Mouse (Mus musculus) gastrocnemius, postnatal 10 days (tissue): ENCODE data around the gene Srsf1. TPM values are rescaled to one million over a fixed set of nuclear protein-coding genes. Genes with fewer than 3 reads are reported as not detected.

Source experiments
- DNase-seq: peaks from one replicate; pipeline ENCODE4 v3.0.0; 2021; ENCODE audit warnings: mixed read lengths
- long read RNA-seq, 2 experiments: library from polyadenylated mRNA; stranded (forward); transcript quantifications; one replicate each; pipeline ENCODE4 v2.0.0; 2021
- total RNA-seq, 2 experiments: library from RNA; stranded (reverse); gene quantifications; 2 replicates each; pipeline ENCODE4 v1.2.3; 2021

The Srsf1 gene
- 100 to 1,000 TPM in 1 of 2 experiments, 10 to 100 TPM in 1; 89.5 to 128 TPM for total RNA-seq
- long read RNA-seq, experiment 1, full-length matches to known transcripts, result 24 of 47 reads
- long read RNA-seq, experiment 1, partial matches to known transcripts, result 7 of 47 reads
- long read RNA-seq, experiment 1, other reads (novel, unspliced or antisense), result 16 of 47 reads
- long read RNA-seq, experiment 2, full-length matches to known transcripts, result 15 of 25 reads
- long read RNA-seq, experiment 2, partial matches to known transcripts, result 1 of 25 reads
- long read RNA-seq, experiment 2, other reads (novel, unspliced or antisense), result 9 of 25 reads

DNA sequence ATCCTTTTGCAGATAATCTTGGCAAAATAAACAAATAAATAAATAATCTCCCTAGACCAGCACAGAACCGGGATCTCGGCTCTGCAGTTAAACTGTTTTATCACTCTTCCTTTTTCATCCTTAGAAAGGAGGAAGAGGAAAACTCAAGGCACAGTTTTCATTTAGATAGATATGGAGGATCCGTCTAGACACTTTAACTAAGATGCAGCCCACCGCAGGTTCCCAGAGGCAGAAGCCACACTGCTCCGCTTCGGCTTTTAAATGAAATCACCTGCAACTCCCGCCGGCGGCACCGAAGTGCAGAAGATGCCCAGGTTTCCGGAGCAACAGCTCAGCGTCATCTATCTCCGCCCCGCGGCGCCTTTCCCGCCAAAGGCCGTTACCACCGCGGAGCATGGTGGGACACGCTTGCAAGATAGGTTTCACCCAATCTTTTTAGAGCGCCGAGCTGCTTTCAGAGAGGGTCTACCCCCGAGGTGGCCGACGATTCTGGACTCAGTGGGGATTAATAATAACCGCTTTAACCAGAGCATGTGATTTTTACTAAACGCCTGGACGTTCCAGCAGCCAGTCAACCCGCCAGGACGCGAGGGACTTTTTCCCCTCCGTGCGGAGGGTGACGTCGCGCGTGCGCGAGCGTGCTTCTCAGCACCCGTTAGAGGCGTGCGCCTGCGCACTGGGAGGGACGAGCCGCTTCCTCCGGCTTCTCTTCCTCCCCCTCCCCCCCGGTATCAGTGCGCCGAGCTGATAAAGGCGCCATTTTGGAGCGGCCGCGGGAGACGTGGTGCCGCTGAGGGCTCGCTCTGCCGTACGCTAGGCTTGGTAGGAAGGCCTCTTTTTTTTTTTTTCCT, at the start of gene Srsf1:
Gene Srsf1 (plus strand): TSS at position 430 of the 851 bp plus-strand sequence.
- DNase-seq, result peak; percentile 98

DNA sequence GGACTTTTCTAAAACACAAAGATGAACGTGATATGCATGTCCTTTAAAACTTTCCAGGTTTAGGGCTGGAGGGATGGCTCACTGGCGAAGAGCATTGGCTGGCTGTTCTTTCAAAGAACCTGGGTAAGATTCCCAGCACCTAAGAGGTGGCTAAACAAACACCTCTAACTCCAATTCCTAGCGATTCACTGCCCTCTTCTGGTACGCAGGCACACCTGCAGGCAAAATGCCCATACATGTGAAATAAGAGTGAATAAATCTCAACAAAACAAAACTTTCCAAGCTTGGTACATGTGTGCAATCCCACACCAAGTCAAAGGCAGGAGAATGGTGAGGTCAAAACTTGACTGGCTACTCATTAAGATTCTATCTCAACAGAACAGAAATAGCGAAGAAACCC, 47.4 kb upstream of the Srsf1 start:
- DNase-seq, result no peak

DNA sequence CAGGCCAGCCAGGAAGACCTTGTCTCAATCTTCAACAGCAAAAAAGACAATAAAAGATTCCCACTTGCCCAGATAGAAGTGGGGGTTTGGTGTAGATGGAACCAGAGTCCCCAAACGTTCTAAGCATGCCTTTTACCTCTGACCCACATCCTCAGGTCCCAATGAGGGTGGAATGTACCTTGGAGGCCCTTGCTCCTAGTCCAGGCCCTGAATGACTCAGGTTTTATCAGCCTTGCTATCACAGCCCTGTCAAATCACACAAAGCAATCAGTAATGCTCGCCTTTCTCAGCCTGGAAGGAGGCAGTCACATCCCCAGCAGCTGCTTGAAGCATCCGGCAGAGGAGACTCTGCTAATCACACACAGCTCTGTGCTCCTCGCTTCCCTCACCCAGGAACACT, 44.4 kb upstream of the Srsf1 start:
- DNase-seq, result no peak

DNA sequence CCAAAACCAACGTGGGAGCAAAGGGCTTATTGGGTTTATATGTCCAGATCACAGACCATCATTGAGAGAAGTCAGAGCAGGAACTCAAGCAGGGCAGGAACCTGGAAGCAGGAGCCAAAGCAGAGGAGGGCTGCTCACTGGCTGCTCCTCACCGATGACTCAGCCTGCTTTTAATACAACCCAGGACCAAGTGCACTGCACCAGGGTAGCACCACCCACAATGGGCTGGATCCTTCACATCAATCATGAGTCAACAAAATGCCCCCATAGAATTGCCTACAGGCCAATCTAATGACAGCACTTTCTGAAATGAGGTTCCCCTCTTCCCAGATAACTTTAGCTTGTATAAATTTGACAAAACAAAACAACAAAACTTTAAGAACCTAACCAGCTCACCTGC, 43.0 kb upstream of the Srsf1 start:
- DNase-seq, result no peak

DNA sequence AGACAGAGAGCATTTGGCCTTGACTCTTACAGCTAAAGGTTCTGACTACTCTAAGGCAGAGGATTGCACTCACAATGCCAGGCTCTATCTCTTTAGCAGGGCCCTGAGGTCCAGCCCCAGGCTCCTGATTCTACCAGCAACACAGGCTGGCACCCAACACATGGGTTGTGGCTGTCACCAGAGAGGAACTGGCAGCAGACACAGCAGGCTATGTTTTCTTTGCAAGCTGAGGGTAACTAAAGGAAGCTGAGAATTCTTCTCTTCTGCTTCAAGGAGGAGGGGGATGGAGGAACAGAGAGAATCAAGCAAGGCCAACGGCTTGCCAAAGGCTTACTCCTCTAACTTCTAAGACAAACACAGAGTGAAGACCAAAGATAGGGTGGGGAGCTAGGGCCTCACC, 38.5 kb upstream of the Srsf1 start:
- DNase-seq, result no peak

DNA sequence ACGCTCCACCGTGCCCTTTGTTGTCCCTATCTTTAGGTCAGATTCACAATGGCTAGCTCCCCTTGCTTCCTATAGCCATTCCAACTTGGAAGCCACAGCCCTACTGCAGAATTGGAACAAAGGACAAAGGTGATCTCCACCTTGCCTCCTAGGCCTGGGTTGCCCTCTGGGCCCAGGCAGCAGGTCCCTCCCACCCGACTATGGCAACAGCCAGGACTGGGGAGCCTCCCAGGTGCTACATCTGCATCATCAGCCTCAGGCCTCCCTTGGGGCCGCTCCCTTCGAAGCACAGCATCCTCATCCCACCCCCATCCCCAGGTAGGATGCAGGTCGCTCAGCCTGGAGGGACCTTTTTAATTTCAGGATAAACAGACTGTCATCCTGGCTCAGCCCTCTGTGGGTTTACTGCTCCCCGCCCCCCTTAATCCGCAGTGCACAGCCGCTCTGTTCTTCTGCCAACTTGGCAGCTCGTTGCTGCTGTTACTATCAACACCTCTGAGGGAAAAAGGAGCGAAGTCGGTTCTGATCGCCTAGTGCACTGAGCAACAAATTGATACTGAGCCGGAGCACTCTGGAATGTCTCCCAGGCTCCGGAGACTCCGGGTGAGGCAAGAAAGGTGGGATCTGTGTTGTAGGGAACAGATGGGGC, 37.5 kb upstream of the Srsf1 start:
- DNase-seq, result no peak

DNA sequence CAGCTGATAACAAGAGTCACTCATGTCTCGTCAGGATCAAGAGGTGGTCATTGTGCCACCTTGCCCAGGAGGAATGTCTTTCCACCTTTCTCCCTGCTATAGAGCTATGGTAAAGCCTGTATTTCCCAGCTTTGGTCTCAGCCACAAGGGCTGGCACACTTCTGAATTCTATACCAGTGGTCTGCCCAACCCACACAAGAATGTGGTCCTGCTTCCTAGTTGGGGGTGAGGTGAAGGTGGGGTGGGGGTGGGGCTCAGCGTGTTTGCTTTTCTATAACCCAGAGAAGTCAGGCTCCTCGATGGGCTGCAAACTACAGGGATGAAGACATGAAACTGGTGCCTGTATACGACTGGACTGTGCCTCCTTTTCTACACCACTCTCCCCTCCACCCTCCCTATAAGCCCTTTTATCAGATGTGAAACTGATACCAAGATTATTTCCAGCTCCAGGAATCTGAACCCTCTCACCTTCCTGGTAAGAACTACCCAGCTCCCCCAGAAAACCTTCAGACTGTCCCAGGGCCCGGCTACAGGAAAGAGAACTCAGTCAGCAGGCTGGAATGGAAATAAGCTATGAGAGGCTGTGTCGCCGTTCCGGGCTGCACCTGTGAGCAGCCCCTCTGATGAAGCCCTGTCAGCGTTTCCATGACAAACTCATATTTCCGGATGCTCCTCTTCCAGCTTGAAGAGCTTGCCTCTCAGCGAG, 35.8 kb upstream of the Srsf1 start:
- no peak for DNase-seq

DNA sequence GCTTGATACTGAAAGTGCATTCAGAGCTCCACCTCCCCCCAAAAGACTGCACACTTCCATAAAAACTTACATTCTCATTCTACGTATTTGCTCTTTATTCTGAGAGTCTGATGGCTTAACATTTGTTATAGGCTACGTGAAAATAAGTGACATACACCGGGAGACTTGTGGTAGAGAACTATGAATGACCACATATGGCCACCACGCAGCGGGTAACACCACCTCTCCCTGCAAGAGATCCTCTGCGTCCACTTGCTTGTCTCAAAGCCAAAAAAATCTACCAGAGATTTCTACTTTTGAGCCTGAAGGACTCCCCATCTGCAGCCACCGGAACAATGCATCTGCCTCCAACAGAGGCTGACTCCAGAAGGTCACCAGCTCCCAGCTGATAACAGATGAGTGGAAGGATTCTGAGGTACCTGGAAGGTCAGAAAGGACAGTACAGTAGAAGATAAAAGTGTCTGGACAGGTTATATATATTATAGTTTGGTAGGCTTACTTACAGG, 35.2 kb upstream of the Srsf1 start:
- no peak for DNase-seq

DNA sequence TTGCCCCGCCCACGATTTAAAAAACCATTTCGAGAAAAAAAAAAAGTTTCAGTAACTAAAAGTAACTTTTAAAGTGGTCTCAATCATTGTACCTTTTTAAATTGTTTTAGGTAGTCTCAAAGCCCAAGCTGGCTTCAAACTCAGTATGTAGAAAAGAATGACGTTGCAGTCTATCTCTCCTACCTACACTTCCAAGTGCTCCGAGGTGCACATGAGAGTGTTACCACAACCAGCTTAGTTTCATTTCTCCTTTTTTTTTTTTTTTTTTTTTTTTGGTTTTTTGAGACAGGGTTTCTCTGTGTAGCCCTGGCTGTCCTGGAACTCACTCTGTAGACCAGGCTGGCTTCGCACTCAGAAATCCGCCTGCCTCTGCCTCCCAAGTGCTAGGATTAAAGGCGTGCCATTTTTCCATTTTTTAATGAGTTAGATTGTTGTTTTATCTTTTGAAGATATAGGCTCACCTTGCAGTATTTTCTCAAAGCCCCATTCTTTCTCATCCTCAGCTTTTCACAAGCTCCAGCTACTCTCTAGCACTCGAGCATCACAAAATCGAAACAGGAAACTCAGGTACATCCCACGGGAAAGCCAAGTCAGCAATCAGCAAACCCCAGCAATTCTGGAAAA, 34.4 kb upstream of the Srsf1 start:
- no peak for DNase-seq

DNA sequence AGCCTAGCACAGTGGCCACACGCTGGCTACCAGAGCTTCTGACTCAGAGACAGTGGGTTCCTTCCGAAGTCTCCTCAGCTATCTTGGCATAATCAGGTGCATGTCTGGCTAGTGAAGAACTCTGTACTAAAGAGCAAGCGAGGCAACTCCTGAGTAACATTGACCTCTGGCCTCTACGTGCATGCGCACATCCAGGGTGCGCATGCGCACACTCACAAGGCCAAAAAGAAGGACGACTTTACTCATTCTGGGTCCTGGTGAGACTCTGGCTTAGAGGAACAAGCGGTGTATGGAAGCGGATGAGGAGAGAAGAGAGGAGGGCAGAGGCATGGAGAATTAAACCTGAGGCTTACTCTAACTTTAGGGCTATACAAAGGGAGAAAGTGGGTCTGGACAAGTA, 33.5 kb upstream of the Srsf1 start:
- DNase-seq, result no peak

DNA sequence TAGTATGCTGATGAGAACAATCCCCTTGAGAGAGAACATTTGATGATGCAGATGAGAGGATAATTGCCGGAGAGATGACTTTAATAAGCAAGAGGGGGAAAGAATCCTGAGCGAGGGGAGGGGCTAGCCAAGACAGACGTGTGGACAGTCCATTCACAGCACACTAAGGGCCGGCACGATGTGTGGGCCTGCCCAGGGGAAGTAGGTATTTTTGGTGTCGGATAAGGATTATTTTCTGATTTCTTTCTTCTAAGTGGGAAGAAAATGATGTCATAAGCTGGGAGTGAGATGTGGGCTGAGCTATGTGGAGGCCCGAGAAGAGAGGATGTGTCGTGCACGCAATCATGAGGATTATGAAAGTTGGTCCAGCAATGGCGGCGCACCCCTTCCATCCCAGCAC, 32.0 kb upstream of the Srsf1 start:
- no peak for DNase-seq

DNA sequence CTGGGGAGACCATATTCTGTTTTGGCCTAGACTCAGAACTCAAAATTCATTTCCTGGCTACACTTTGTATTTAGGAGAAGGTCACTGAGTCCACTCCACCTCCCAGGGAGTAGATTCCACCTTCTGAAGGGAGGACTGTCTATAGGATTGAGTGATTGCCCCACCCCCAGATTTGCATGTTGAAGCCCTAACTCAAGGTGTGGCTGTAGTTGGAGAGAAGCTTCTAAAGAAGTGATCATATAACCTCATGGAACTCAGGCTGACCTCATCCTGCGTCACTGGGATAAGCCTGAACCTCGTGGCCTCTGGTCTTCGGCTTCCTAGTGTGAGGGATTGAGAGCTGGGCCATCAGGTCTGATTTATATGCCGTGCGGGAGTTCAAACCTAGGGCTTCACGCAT, 31.4 kb upstream of the Srsf1 start:
- DNase-seq, result no peak

DNA sequence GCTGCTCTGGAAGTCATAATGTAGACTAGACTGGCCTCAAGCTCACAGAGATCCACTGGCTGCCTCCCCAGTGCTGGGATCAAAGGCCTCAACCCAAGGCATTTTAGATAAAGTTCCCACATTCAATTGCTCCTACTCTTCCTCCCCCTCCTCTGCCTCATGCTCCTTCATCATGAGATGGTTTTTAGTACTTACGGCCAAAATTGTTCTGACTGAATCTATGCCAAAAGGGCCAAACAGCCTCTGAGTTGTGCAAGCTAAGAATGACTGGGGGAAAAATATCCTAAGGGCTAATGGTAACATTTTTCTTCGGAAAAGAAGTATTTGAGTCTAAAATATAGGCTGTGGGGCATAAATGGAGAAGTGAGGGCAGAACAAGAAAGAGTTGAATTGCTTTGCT, 23.2 kb upstream of the Srsf1 start:
- no peak for DNase-seq

DNA sequence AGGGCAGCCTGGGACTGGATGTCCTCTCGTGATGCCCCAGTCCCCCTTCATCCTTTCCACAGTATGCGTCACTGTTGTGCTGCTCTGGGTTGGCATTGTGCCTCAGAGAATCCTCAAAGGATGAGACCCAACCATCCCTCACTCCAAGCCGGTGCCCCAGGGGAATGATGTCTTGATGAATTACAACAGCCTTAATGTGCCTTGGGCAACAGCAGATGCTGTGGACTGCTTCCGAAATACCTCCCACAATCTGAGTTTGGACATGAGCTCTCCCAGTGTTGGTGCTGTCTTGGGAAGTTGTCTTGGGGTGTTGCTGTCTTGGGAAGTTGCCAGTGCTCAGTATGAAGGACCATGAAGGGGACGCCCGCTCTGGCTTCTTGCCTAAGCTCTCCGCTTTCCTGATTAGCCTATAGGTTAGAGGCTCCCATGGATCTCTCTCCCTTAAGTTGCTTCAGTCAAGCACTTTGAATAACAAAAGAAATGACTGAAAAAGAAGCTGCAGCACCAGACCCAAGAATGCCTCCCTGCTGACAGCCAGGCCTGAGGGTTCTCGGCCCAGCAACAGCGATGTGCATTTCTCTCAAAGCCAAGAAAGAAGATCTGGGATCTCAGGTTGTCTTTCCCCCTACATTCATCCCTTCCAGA, 19.7 kb upstream of the Srsf1 start:
- DNase-seq, result no peak

DNA sequence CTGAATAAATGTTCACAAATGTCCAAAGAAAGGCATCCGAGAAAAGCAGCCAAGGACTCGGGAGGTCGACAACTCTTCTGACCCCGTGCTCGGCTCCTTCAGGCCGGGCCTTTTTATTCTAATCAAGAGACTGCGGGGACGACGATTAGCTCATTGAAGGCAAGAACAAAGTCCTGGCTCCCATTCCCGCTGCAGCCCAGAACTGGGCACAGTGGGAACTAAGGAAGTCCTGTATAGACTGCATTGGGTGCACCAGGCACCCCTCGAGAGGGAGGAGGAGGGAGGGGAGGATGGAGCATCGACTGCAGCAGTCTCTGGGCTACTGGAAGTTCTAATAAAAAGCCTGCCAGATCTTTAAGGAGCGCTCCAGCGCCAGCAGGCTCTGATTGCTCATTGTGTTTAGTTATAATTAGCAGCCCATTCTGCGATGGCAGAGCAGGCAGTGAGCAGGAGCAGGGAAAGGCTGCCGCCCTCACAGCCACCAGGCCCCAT, 18.9 kb upstream of the Srsf1 start:
- DNase-seq, result no peak

DNA sequence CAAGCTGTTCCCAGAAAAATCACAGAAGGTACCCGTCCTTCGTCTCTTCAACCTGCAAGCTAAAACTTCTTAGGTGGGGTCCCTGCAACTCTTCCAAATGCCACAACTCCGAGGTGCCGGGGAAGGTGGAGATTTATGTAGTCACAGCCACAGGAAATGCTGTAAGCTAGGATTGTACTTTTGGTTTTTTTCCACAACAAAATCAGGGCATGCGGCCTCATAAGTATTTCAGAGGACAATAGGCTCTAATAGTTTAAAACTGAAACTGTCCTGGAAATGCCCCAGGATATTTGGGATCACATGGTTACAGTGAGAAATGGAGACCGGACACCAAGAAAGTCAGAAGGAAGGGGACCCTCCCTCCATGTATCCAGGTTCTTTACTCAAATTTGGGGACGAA, 17.0 kb upstream of the Srsf1 start:
- no peak for DNase-seq

DNA sequence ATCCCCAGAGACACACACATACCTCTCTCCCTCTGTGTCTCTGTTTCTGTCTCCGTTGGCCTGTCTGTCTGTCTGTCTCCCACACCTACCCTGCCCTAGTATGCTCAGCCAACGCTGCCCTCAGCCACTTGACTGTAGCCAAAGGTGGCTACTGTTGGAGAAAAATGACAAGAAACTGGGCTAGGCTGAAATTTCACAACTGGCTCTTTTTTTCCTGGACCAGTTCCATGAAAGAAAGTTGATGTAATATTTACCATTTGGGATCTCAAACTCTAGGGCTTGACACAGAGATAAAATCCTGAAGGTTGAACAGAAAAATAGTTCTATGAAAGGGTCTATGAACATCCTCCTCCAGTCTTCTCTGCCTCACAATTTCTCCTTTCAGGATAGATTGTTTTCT, 16.3 kb upstream of the Srsf1 start:
- no peak for DNase-seq

DNA sequence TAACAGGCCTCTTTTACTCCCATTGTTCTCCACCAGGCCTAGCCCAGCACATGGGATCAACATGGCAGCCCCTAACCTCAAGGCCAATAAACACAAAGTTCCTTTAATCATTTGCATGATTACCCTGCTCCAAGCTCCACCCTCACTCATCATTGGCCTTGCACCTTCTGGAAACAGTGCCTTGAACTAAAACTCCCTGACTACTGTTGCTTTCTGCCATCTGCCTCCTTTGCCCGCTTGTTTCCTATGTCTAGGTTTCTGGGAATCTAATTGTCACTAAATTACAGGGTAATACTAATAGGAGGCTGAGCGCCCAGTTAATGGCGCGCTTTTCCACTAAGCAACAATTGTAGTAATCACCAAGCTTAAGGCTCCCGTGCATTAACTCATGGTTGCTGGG, 15.4 kb upstream of the Srsf1 start:
- no peak for DNase-seq

DNA sequence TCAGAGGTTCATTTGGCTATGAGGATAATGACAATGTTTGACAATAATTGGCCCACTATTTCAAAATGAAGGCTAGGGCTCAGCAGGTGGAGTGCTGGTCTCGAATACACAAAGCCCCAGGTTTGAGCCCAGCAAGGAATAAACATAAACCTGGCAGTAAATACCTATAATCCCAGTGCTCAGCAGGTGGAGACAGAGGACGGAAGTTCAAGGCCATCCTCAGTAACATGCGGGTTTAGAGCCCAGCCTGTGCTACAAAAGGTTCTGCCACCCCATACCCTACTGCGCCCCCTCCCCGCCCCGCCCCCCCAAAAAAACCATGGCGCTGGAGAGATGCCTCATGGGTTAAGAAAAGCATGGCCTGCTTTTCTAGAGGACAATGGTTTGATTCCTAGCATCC, 11.2 kb upstream of the Srsf1 start:
- no peak for DNase-seq

DNA sequence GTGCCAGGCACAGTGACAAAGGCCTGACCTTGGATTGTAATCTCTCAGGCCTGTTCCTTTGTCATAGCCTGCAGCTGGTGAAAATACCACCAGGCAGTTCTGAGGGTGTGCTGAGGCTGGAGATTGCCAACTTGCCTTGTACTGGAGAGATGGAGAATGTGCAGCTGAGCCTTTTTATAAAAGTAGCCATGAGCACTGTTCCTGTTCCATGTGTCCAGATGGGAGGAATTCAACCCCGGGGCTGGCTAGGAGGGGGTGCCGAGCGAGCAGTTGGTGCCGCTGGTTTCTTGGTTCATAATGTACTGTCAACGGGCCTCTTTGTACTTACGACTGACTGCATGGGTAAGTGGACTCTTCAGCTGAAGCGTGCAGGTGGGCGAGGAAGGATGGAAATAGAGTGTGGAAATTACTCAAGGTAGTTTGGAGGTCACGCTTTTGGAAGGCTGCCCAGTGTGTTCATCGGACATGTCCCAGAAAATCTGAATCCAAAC, 10.4 kb upstream of the Srsf1 start:
- no peak for DNase-seq

DNA sequence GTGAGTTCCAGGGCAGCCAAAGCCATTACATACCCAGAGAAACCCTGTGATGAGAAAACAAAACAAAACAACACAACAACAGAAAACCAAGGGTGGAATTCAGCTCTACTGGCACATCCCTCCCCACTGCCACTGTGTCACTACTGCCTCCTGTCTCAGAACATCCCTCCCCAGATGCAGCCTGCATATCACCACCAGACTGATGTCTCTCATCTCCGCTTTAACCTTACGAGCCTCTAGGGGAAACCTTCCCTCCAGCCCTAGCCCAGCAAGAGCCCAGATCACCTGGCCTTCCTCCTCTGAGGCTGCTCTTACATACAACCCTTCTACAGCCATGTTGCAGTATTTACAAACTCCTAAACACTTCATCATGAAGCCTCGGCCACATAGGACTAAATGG, 9.8 kb upstream of the Srsf1 start:
- DNase-seq, result no peak
